ENCODE assay signal across 10 mouse cellular contexts in the genomic region with DNA sequence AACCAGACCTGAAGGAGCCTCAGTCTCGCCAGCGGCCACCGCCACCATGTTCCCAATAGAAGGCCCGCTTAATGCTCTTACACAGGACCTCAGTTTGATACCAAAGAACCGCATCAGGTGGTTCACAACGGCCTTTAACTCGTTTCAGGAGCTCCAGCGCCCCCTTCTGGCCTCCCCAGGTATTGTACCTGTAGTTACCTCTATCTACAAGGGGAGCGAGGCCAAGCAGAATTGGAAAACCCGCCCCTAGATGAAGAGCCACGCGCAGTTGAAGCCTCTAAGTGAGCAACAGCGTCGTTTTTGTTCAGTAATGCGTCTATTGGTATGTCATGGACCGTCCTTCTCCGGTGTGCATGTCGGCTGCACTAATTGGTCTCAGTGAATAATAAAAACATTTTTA. TPM values are rescaled to one million over a fixed set of nuclear protein-coding genes. Genes with fewer than 3 reads are reported as not detected.
DNase-seq lines count a peak whose midpoint lies in the region; ATAC-seq and TF ChIP-seq lines count a peak whose summit lies in the region.
"Had no signal": no experiment of that assay in that cellular context is flagged by ENCODE, and none has a peak within 500 bp of the region (broad histone marks: within the 10 kb centered on the region; RNA-seq: fewer than 3 reads in every experiment).

No protein-coding gene starts in this region.

- peak; percentile 65 for TF ChIP-seq CTCF in heart, postnatal 0 days (IDR thresholded peaks at IDR 0.05; ENCODE audit: low read depth)

- H3K4me3 ChIP-seq in kidney, embryonic 16.5 days (ENCODE audit: low read length) = no peak overlapping the region
- no peak overlapping the region for H3K4me3 ChIP-seq in heart, postnatal 0 days (ENCODE audit: low read depth, low read length)
- H3K4me3 ChIP-seq in limb, embryonic 10.5 days = no peak overlapping the region
- H3K4me3 ChIP-seq: erythroblast, embryonic 14.5 days; neural tube, embryonic 12.5 days had no signal

- peak; percentile 28 for DNase-seq in kidney, adult 11 months
- DNase-seq in ZHBTc4 (ENCODE audit: low read depth, low spot score) = peak; percentile 91
- peak; percentile 51 for DNase-seq in embryo, embryonic 11.5 days (ENCODE audit: low read depth, low spot score)
- DNase-seq in heart, postnatal 0 days (ENCODE audit: low spot score) = no peak
- DNase-seq in limb, embryonic 10.5 days (ENCODE audit: low spot score) = peak; percentile 86
- DNase-seq in naive thymus-derived CD4-positive, alpha-beta T cell, adult 2 months (ENCODE audit: low read depth) = peak; percentile 87
- peak; percentile 89 for DNase-seq in thymus, postnatal 14 days

- no peaks in the 10 kb centered on the region for H3K27me3 ChIP-seq in kidney, embryonic 16.5 days (ENCODE audit: insufficient read depth, low read length)
- H3K27me3 ChIP-seq in heart, postnatal 0 days (ENCODE audit: control insufficient read depth, insufficient read depth, low read length) = no peaks in the 10 kb centered on the region
- H3K27me3 ChIP-seq in limb, embryonic 10.5 days (ENCODE audit: low read depth, poor library complexity, severe bottlenecking) = peaks cover 3% of the 10 kb centered on the region; the same call in 1 of the 2 replicates
- H3K27me3 ChIP-seq: neural tube, embryonic 12.5 days had no signal

- ATAC-seq in kidney, embryonic 16.5 days (ENCODE audit: low FRiP score, low TSS enrichment) = no peak
- no peak for ATAC-seq in heart, postnatal 0 days (ENCODE audit: insufficient read depth, low read depth)

- H3K36me3 ChIP-seq in kidney, embryonic 16.5 days (ENCODE audit: insufficient read depth, low read length) = no peaks in the 10 kb centered on the region
- no peaks in the 10 kb centered on the region for H3K36me3 ChIP-seq in heart, postnatal 0 days (replicated peaks; ENCODE audit: control insufficient read depth, insufficient read depth, low read length)
- H3K36me3 ChIP-seq in limb, embryonic 10.5 days = no peaks in the 10 kb centered on the region
- H3K36me3 ChIP-seq: neural tube, embryonic 12.5 days had no signal

- no peaks in the 10 kb centered on the region for H3K9me3 ChIP-seq in kidney, embryonic 16.5 days (ENCODE audit: low read length)
- H3K9me3 ChIP-seq in heart, postnatal 0 days (replicated peaks; ENCODE audit: control insufficient read depth, low read length) = no peaks in the 10 kb centered on the region
- no peaks in the 10 kb centered on the region for H3K9me3 ChIP-seq in limb, embryonic 10.5 days (replicated peaks)
- H3K9me3 ChIP-seq: neural tube, embryonic 12.5 days had no signal

- 14% methylated on average over 18 of the region's 18 CpGs for WGBS in kidney, embryonic 16.5 days
- WGBS in heart, postnatal 0 days = 14% methylated on average over 18 of the region's 18 CpGs
- WGBS in limb, embryonic 10.5 days = 16% methylated on average over 18 of the region's 18 CpGs

- no peak overlapping the region for H3K9ac ChIP-seq in kidney, embryonic 16.5 days (replicated peaks; ENCODE audit: low read length)
- no peak overlapping the region for H3K9ac ChIP-seq in heart, postnatal 0 days (replicated peaks; ENCODE audit: low read depth, low read length)
- H3K9ac ChIP-seq: neural tube, embryonic 12.5 days had no signal

- TF ChIP-seq EP300 in heart, postnatal 0 days (IDR thresholded peaks at IDR 0.05; ENCODE audit: low read depth) = no peak

- H3K4me1 ChIP-seq in kidney, embryonic 16.5 days (ENCODE audit: insufficient read depth, low read length) = no peaks in the 10 kb centered on the region
- H3K4me1 ChIP-seq in heart, postnatal 0 days (ENCODE audit: control insufficient read depth, insufficient read depth) = no peaks in the 10 kb centered on the region
- H3K4me1 ChIP-seq in limb, embryonic 10.5 days = peaks cover 4% of the 10 kb centered on the region; the same call in 1 of the 2 replicates
- H3K4me1 ChIP-seq: neural tube, embryonic 12.5 days had no signal

- H3K27ac ChIP-seq in kidney, embryonic 16.5 days (ENCODE audit: low read length) = no peak overlapping the region
- H3K27ac ChIP-seq in heart, postnatal 0 days (ENCODE audit: low read depth) = no peak overlapping the region
- no peak overlapping the region for H3K27ac ChIP-seq in limb, embryonic 10.5 days
- H3K27ac ChIP-seq: neural tube, embryonic 12.5 days had no signal

- no peak overlapping the region for H3K4me2 ChIP-seq in kidney, embryonic 16.5 days (replicated peaks; ENCODE audit: low read depth, low read length)
- H3K4me2 ChIP-seq in heart, postnatal 0 days (ENCODE audit: low read depth, low read length) = no peak overlapping the region
- H3K4me2 ChIP-seq: neural tube, embryonic 12.5 days had no signal

RNA-seq across cellular contexts. Expression of a gene that starts 12.3 kb away (rescaled TPM):
- not detected in 2 replicates for polyA plus RNA-seq in kidney, embryonic 16.5 days (2015; fragmentation: Nextera tagmentation; extraction: Ambion mirVana)
- total RNA-seq in heart, postnatal 0 days (2014; rRNA removed; ENCODE audit: low replicate concordance) = not detected in 2 replicates
- polyA plus RNA-seq in heart, postnatal 0 days (2015; fragmentation: Nextera tagmentation; extraction: Ambion mirVana) = not detected in 2 replicates
- polyA plus RNA-seq in limb, embryonic 10.5 days (2016; fragmentation: Nextera tagmentation; extraction: Ambion mirVana) = not detected in 2 replicates
- polyA plus RNA-seq: erythroblast, embryonic 14.5 days; neural tube, embryonic 12.5 days had no signal

RNA-seq across cellular contexts. Expression of a gene that starts 22.0 kb away (rescaled TPM):
- 0.21 and 0.55 TPM in 2 replicates for polyA plus RNA-seq in kidney, embryonic 16.5 days (2015; fragmentation: Nextera tagmentation; extraction: Ambion mirVana)
- not detected in 2 replicates for total RNA-seq in heart, postnatal 0 days (2014; rRNA removed; ENCODE audit: low replicate concordance)
- 0.26 and 0.36 TPM in 2 replicates for polyA plus RNA-seq in heart, postnatal 0 days (2015; fragmentation: Nextera tagmentation; extraction: Ambion mirVana)
- 0.25 and 0.67 TPM in 2 replicates for polyA plus RNA-seq in limb, embryonic 10.5 days (2016; fragmentation: Nextera tagmentation; extraction: Ambion mirVana)
- polyA plus RNA-seq: erythroblast, embryonic 14.5 days; neural tube, embryonic 12.5 days had no signal

RNA-seq across cellular contexts. Expression of a gene that starts 29.6 kb away (rescaled TPM):
- polyA plus RNA-seq in kidney, embryonic 16.5 days (2015; fragmentation: Nextera tagmentation; extraction: Ambion mirVana) = 106 and 113 TPM in 2 replicates
- 58.7 and 62.3 TPM in 2 replicates for total RNA-seq in heart, postnatal 0 days (2014; rRNA removed; ENCODE audit: low replicate concordance)
- 60.7 and 73.1 TPM in 2 replicates for polyA plus RNA-seq in heart, postnatal 0 days (2015; fragmentation: Nextera tagmentation; extraction: Ambion mirVana)
- polyA plus RNA-seq in limb, embryonic 10.5 days (2016; fragmentation: Nextera tagmentation; extraction: Ambion mirVana) = 168 and 181 TPM in 2 replicates

RNA-seq across cellular contexts. Expression of a gene that starts 34.8 kb away (rescaled TPM):
- polyA plus RNA-seq in kidney, embryonic 16.5 days (2015; fragmentation: Nextera tagmentation; extraction: Ambion mirVana) = not detected in 2 replicates
- total RNA-seq in heart, postnatal 0 days (2014; rRNA removed; ENCODE audit: low replicate concordance) = not detected in 2 replicates
- not detected in 2 replicates for polyA plus RNA-seq in heart, postnatal 0 days (2015; fragmentation: Nextera tagmentation; extraction: Ambion mirVana)
- polyA plus RNA-seq in limb, embryonic 10.5 days (2016; fragmentation: Nextera tagmentation; extraction: Ambion mirVana) = not detected in 2 replicates
- polyA plus RNA-seq: erythroblast, embryonic 14.5 days; neural tube, embryonic 12.5 days had no signal

RNA-seq across cellular contexts. Expression of a gene that starts 52.1 kb away (rescaled TPM):
- polyA plus RNA-seq in kidney, embryonic 16.5 days (2015; fragmentation: Nextera tagmentation; extraction: Ambion mirVana) = not detected in 2 replicates
- not detected in 2 replicates for total RNA-seq in heart, postnatal 0 days (2014; rRNA removed; ENCODE audit: low replicate concordance)
- polyA plus RNA-seq in heart, postnatal 0 days (2015; fragmentation: Nextera tagmentation; extraction: Ambion mirVana) = not detected in 2 replicates
- not detected in 2 replicates for polyA plus RNA-seq in limb, embryonic 10.5 days (2016; fragmentation: Nextera tagmentation; extraction: Ambion mirVana)
- polyA plus RNA-seq: neural tube, embryonic 12.5 days had no signal
